Mouse (Mus musculus): ENCODE data around the gene Lmo7. TPM values are rescaled to one million over a fixed set of nuclear protein-coding genes. Genes with fewer than 3 reads are reported as not detected.

Lmo7 gene
- polyA plus RNA-seq, 1 experiment from 2014 or later, result 3.6 TPM

GRCm38 (mm10) chr14:101771756-101772155 is 42.0 kb downstream of the Lmo7 start:
- 67% methylated on average over 6 of the region's 6 CpGs for WGBS (ENCODE audit: insufficient replicate concordance)
- H3K4me2 ChIP-seq (ENCODE audit: low read depth, low read length), result no peak overlapping the region
- no peak overlapping the region for H3K9ac ChIP-seq (ENCODE audit: low read depth, low read length)
- H3K4me3 ChIP-seq (ENCODE audit: low read depth, low read length), result no peak overlapping the region
- H3K36me3 ChIP-seq (ENCODE audit: control insufficient read depth, insufficient read depth), result no peaks in the 10 kb centered on the region
- no peaks in the 10 kb centered on the region for H3K4me1 ChIP-seq (ENCODE audit: control insufficient read depth, low read depth, low read length)
- H3K27me3 ChIP-seq (ENCODE audit: control insufficient read depth, insufficient read depth, low read depth, low read length), result no peaks in the 10 kb centered on the region
- H3K27ac ChIP-seq (ENCODE audit: low read length), result no peak overlapping the region
- no peaks in the 10 kb centered on the region for H3K9me3 ChIP-seq (replicated peaks; ENCODE audit: control insufficient read depth, low read length)
- ATAC-seq (ENCODE audit: low read depth), result no peak

- Histone ChIP-seq H3K4me3 (ENCODE audit: low read depth, low read length) (no peak overlapping the region), H3K27me3 (ENCODE audit: control insufficient read depth, insufficient read depth, low read depth, low read length) (no peaks in the 10 kb centered on the region), H3K27ac (ENCODE audit: low read length) (no peak overlapping the region), H3K4me2 (ENCODE audit: low read depth, low read length) (no peak overlapping the region), H3K9ac (ENCODE audit: low read depth, low read length) (no peak overlapping the region), H3K36me3 (ENCODE audit: control insufficient read depth, insufficient read depth) (no peaks in the 10 kb centered on the region), H3K9me3 (replicated peaks; ENCODE audit: control insufficient read depth, low read length) (no peaks in the 10 kb centered on the region), H3K4me1 (ENCODE audit: control insufficient read depth, low read depth, low read length) (no peaks in the 10 kb centered on the region)
- ATAC-seq (ENCODE audit: low read depth), result no peak
- 28% methylated on average over 4 of the region's 4 CpGs for WGBS (ENCODE audit: insufficient replicate concordance)
These were observed 44.9 kb downstream of the Lmo7 start for GRCm38 (mm10) chr14:101774631-101775030.

- no peaks in the 10 kb centered on the region for H3K4me1 ChIP-seq (ENCODE audit: control insufficient read depth, low read depth, low read length)
- no peak overlapping the region for H3K4me3 ChIP-seq (ENCODE audit: low read depth, low read length)
- H3K9ac ChIP-seq (ENCODE audit: low read depth, low read length), result no peak overlapping the region
- no peak overlapping the region for H3K27ac ChIP-seq (ENCODE audit: low read length)
- no peak for ATAC-seq (ENCODE audit: low read depth)
- 23% methylated on average over 4 of the region's 4 CpGs for WGBS (ENCODE audit: insufficient replicate concordance)
- no peaks in the 10 kb centered on the region for H3K27me3 ChIP-seq (ENCODE audit: control insufficient read depth, insufficient read depth, low read depth, low read length)
- H3K36me3 ChIP-seq (ENCODE audit: control insufficient read depth, insufficient read depth), result no peaks in the 10 kb centered on the region
- H3K4me2 ChIP-seq (ENCODE audit: low read depth, low read length), result no peak overlapping the region
- no peaks in the 10 kb centered on the region for H3K9me3 ChIP-seq (replicated peaks; ENCODE audit: control insufficient read depth, low read length)
These were observed 46.8 kb downstream of the Lmo7 start for GRCm38 (mm10) chr14:101776296-101777128.

- H3K4me3 ChIP-seq (ENCODE audit: low read depth, low read length), result no peak overlapping the region
- no peak for ATAC-seq (ENCODE audit: low read depth)
- no peaks in the 10 kb centered on the region for H3K9me3 ChIP-seq (replicated peaks; ENCODE audit: control insufficient read depth, low read length)
- H3K36me3 ChIP-seq (ENCODE audit: control insufficient read depth, insufficient read depth), result no peaks in the 10 kb centered on the region
- H3K4me2 ChIP-seq (ENCODE audit: low read depth, low read length), result no peak overlapping the region
- H3K4me1 ChIP-seq (ENCODE audit: control insufficient read depth, low read depth, low read length), result no peaks in the 10 kb centered on the region
- no peak overlapping the region for H3K9ac ChIP-seq (ENCODE audit: low read depth, low read length)
- 44% methylated on average over 3 of the region's 3 CpGs for WGBS (ENCODE audit: insufficient replicate concordance)
- H3K27ac ChIP-seq (ENCODE audit: low read length), result no peak overlapping the region
- no peaks in the 10 kb centered on the region for H3K27me3 ChIP-seq (ENCODE audit: control insufficient read depth, insufficient read depth, low read depth, low read length)
These were observed 47.4 kb downstream of the Lmo7 start for GRCm38 (mm10) chr14:101777129-101777493.

GRCm38 (mm10) chr14:101778426-101778825 is 48.7 kb downstream of the Lmo7 start:
- 65% methylated on average over 3 of the region's 3 CpGs for WGBS (ENCODE audit: insufficient replicate concordance)

GRCm38 (mm10) chr14:101780016-101780415 is 50.3 kb downstream of the Lmo7 start:
- no peak overlapping the region for H3K9ac ChIP-seq (ENCODE audit: low read depth, low read length)
- H3K27ac ChIP-seq (ENCODE audit: low read length), result no peak overlapping the region
- H3K4me3 ChIP-seq (ENCODE audit: low read depth, low read length), result no peak overlapping the region
- no peaks in the 10 kb centered on the region for H3K36me3 ChIP-seq (ENCODE audit: control insufficient read depth, insufficient read depth)
- no peaks in the 10 kb centered on the region for H3K9me3 ChIP-seq (replicated peaks; ENCODE audit: control insufficient read depth, low read length)
- no peak for ATAC-seq (ENCODE audit: low read depth)
- 71% methylated on average over 10 of the region's 10 CpGs for WGBS (ENCODE audit: insufficient replicate concordance)
- no peak overlapping the region for H3K4me2 ChIP-seq (ENCODE audit: low read depth, low read length)
- no peaks in the 10 kb centered on the region for H3K4me1 ChIP-seq (ENCODE audit: control insufficient read depth, low read depth, low read length)
- no peaks in the 10 kb centered on the region for H3K27me3 ChIP-seq (ENCODE audit: control insufficient read depth, insufficient read depth, low read depth, low read length)

More at GRCm38 (mm10) chr14:101778426-101778825, 48.7 kb downstream of the Lmo7 start:
- Histone ChIP-seq H3K9ac (ENCODE audit: low read depth, low read length) (no peak overlapping the region), H3K27me3 (ENCODE audit: control insufficient read depth, insufficient read depth, low read depth, low read length) (no peaks in the 10 kb centered on the region), H3K4me2 (ENCODE audit: low read depth, low read length) (no peak overlapping the region), H3K4me1 (ENCODE audit: control insufficient read depth, low read depth, low read length) (no peaks in the 10 kb centered on the region), H3K9me3 (replicated peaks; ENCODE audit: control insufficient read depth, low read length) (no peaks in the 10 kb centered on the region), H3K27ac (ENCODE audit: low read length) (no peak overlapping the region), H3K4me3 (ENCODE audit: low read depth, low read length) (no peak overlapping the region), H3K36me3 (ENCODE audit: control insufficient read depth, insufficient read depth) (no peaks in the 10 kb centered on the region)
- ATAC-seq (ENCODE audit: low read depth), result no peak

- no peak overlapping the region for H3K27ac ChIP-seq (ENCODE audit: low read length)
- H3K27me3 ChIP-seq (ENCODE audit: control insufficient read depth, insufficient read depth, low read depth, low read length), result no peaks in the 10 kb centered on the region
- no peaks in the 10 kb centered on the region for H3K9me3 ChIP-seq (replicated peaks; ENCODE audit: control insufficient read depth, low read length)
- H3K4me1 ChIP-seq (ENCODE audit: control insufficient read depth, low read depth, low read length), result no peaks in the 10 kb centered on the region
- H3K9ac ChIP-seq (ENCODE audit: low read depth, low read length), result no peak overlapping the region
- no peaks in the 10 kb centered on the region for H3K36me3 ChIP-seq (ENCODE audit: control insufficient read depth, insufficient read depth)
- 64% methylated on average over 11 of the region's 11 CpGs for WGBS (ENCODE audit: insufficient replicate concordance)
- no peak overlapping the region for H3K4me3 ChIP-seq (ENCODE audit: low read depth, low read length)
- no peak; the same call in 1 of the 2 replicates for ATAC-seq (ENCODE audit: low read depth)
- H3K4me2 ChIP-seq (ENCODE audit: low read depth, low read length), result no peak overlapping the region
These were observed 51.5 kb downstream of the Lmo7 start for GRCm38 (mm10) chr14:101781219-101781618.

- WGBS (ENCODE audit: insufficient replicate concordance), result 18% methylated on average over 3 of the region's 3 CpGs
- H3K4me3 ChIP-seq (ENCODE audit: low read depth, low read length), result no peak overlapping the region
- no peaks in the 10 kb centered on the region for H3K27me3 ChIP-seq (ENCODE audit: control insufficient read depth, insufficient read depth, low read depth, low read length)
- no peak overlapping the region for H3K4me2 ChIP-seq (ENCODE audit: low read depth, low read length)
- no peak for ATAC-seq (ENCODE audit: low read depth)
- H3K9ac ChIP-seq (ENCODE audit: low read depth, low read length), result no peak overlapping the region
- no peaks in the 10 kb centered on the region for H3K4me1 ChIP-seq (ENCODE audit: control insufficient read depth, low read depth, low read length)
- H3K27ac ChIP-seq (ENCODE audit: low read length), result no peak overlapping the region
- no peaks in the 10 kb centered on the region for H3K36me3 ChIP-seq (ENCODE audit: control insufficient read depth, insufficient read depth)
- H3K9me3 ChIP-seq (replicated peaks; ENCODE audit: control insufficient read depth, low read length), result no peaks in the 10 kb centered on the region
These were observed 52.3 kb downstream of the Lmo7 start for GRCm38 (mm10) chr14:101781943-101782510.

- H3K9ac ChIP-seq (ENCODE audit: low read depth, low read length), result no peak overlapping the region
- no peak overlapping the region for H3K27ac ChIP-seq (ENCODE audit: low read length)
- H3K27me3 ChIP-seq (ENCODE audit: control insufficient read depth, insufficient read depth, low read depth, low read length), result no peaks in the 10 kb centered on the region
- 65% methylated on average over 3 of the region's 3 CpGs for WGBS (ENCODE audit: insufficient replicate concordance)
- no peaks in the 10 kb centered on the region for H3K36me3 ChIP-seq (ENCODE audit: control insufficient read depth, insufficient read depth)
- H3K9me3 ChIP-seq (replicated peaks; ENCODE audit: control insufficient read depth, low read length), result no peaks in the 10 kb centered on the region
- no peak overlapping the region for H3K4me3 ChIP-seq (ENCODE audit: low read depth, low read length)
- H3K4me1 ChIP-seq (ENCODE audit: control insufficient read depth, low read depth, low read length), result no peaks in the 10 kb centered on the region
- no peak overlapping the region for H3K4me2 ChIP-seq (ENCODE audit: low read depth, low read length)
- no peak for ATAC-seq (ENCODE audit: low read depth)
These were observed 54.7 kb downstream of the Lmo7 start for GRCm38 (mm10) chr14:101784315-101784945.

All from liver, embryonic 16.5 days (tissue).